Mouse (Mus musculus): ENCODE data around the gene Serpinb8.

DNA sequence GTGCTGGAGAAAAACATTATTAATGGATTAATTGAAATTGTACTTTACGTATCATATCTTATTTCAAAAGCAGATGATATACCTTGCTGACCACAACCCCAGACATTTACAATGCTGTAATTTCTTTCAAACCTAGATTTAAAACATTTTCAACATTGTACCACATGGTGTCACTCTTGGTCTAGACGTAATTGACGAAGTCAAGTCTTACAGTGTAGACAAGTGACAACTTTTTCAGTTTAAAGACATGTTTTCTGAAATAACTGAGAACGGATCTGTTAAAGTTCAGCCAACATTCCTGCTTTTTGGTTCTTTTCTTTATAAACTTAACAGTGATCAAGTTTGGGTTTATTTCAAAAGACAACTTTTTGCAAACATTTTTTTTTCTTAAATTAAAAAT, 46.1 kb downstream of the Serpinb8 start:
- TF ChIP-seq POLR2A (IDR thresholded peaks at IDR 0.05; ENCODE audit: low read depth, low read length) (no peak), CTCF (IDR thresholded peaks at IDR 0.05; ENCODE audit: borderline replicate concordance, insufficient read depth, low read length) (no peak)

Data from embryonic fibroblast, embryonic 13.5 days (primary cell).